Mouse (Mus musculus): Measurements from ENCODE around the gene Hsd11b1.

GRCm38 (mm10) chr1:193225531-193225930 lies 38.3 kb downstream of the Hsd11b1 start:
- TF ChIP-seq CTCF (IDR thresholded peaks at IDR 0.05) (no peak), EP300 (IDR thresholded peaks at IDR 0.05) (no peak)
